Mouse (Mus musculus) small intestine, adult 2 months (tissue): ENCODE data around the gene Elf1. TPM values are rescaled to one million over a fixed set of nuclear protein-coding genes. Genes with fewer than 3 reads are reported as not detected.
"Not testable (repeated sequence)": the region's sequence is repeated elsewhere in the genome, so short reads cannot be mapped to it uniquely, and the experiment has no call there.

Experiments
- H3K27ac ChIP-seq: fragments of 200-500 bp; 2 replicates; pipeline ENCODE4 v1.5.1; 2012; ENCODE audit warnings: low read depth, low read length, control low read depth, inconsistent platforms; ENCODE audit not compliant: insufficient read depth
- H3K27me3 ChIP-seq: fragments of 200-500 bp; 2 replicates; pipeline ENCODE4 v1.6.1; 2012; ENCODE audit warnings: mild to moderate bottlenecking, moderate library complexity, low read length, inconsistent platforms; ENCODE audit not compliant: control insufficient read depth, insufficient read depth
- H3K36me3 ChIP-seq: fragments of 200-500 bp; 2 replicates; pipeline ENCODE4 v1.6.1; 2012; ENCODE audit warnings: mild to moderate bottlenecking, low read length, control low read depth, inconsistent platforms; ENCODE audit not compliant: control insufficient read depth, insufficient read depth
- H3K4me1 ChIP-seq: fragments of 200-500 bp; 2 replicates; pipeline ENCODE4 v1.6.1; 2012; ENCODE audit warnings: low read length, inconsistent platforms, mixed read lengths; ENCODE audit not compliant: control insufficient read depth, insufficient read depth, insufficient read length
- H3K4me3 ChIP-seq: fragments of 200-500 bp; 2 replicates; pipeline ENCODE4 v1.5.1; 2012; ENCODE audit warnings: low read depth, mild to moderate bottlenecking, control low read depth, inconsistent platforms, low read length, moderate library complexity
- CTCF ChIP-seq: fragments of 200-500 bp; IDR thresholded peaks from 2 replicates; pipeline ENCODE4 v1.5.1; 2012; ENCODE audit warnings: low read depth, mild to moderate bottlenecking, control low read depth, inconsistent platforms, low read length, moderate library complexity, mixed read lengths; ENCODE audit not compliant: insufficient replicate concordance, insufficient read length; ENCODE audit errors: extremely low read depth
- POLR2A ChIP-seq: fragments of 200-500 bp; IDR thresholded peaks from 2 replicates; pipeline ENCODE4 v1.6.1; 2012; ENCODE audit warnings: low read depth, mild to moderate bottlenecking, control low read depth, inconsistent platforms, low read length, moderate library complexity
- WGBS: fragments of 180-500 bp; shearing (Covaris S2); methylation state at CpG from one replicate; pipeline ENCODE4 v1.1.7; 2018; 5-methylcytosine and 5-hydroxymethylcytosine counted together
- polyA plus RNA-seq: library from polyadenylated mRNA; depleted of rRNA; stranded (reverse); fragments of >200 nt; gene quantifications from 2 replicates; pipeline ENCODE4 v1.2.3, GENCODE M21; 2012

The Elf1 gene
- polyA plus RNA-seq, 1 experiment: 20.1 TPM

DNA sequence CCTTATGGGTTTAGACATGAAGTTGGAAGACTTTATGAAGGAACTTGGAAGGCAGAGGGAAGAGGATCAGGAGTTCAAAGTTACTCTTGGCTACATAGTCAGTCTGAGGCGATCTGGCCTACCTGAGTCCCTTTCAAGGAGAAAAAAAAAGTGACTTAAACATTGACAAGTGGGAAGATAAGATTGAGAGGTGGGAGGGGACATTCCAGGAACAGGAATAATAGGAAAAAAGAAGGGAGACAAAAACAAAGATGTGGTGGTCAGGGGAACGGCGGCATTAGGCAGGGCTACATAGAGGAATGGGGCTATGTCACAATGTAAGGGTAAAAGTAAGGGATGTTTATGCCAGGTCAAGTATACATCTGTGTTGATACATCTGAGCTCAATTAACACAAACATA, 53.2 kb downstream of the Elf1 start:
- Histone ChIP-seq H3K27me3 (no peaks in the 10 kb centered on the region), H3K4me3 (no peak overlapping the region), H3K27ac (peak overlapping the region; percentile 39; the same call in 1 of the 2 replicates), H3K36me3 (peaks cover 8% of the 10 kb centered on the region), H3K4me1 (peaks cover 8% of the 10 kb centered on the region)
- 68% methylated on average over 3 of the region's 3 CpGs for WGBS
- TF ChIP-seq POLR2A: no peak
- TF ChIP-seq CTCF: no peak

DNA sequence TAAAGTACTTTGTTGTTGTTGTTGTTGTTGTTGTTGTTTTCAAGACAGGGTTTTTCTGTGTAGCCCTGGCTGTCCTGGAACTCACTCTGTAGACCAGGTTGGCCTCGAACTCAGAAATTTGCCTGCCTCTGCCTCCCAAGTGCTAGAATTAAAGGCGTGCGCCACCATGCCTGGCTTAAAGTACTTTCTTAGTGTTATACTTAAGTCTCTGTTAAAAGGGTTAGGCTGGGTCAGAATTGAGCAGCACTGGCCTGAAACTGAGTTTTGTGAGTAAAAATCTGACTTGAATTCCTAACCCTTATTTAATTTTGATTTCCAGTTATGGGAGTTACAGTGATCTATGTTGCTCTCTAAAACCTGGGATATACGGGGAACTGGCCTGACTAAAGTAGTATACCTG, 53.7 kb downstream of the Elf1 start:
- not testable (repeated sequence) for H3K36me3 ChIP-seq, H3K4me3 ChIP-seq, H3K4me1 ChIP-seq, H3K27me3 ChIP-seq
- whole genome bisulfite sequencing: 83% methylated on average over 4 of the region's 4 CpGs
- 0 out of 2 replicates have a peak overlapping the region, but pooled peaks have one; percentile 14 for H3K27ac ChIP-seq

DNA sequence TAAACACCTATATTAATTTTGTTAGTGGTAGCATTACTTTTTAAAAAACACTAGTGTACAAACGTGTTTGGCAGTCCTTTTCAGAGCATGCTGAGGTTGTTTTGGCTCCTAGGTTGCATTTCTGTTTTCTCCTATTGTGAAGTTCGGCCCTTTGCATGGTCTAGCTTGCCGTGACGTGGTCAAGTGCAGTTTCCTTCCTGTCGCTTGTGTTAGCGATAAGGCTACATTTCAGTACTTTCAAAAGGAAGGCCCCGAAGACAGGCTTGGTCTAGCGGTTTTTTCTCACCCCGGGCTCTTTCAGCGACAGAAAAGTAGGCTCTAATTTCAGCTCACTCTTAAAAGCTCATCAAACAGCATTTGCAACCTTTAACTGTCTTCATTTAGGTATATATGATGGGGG, 54.3 kb downstream of the Elf1 start:
- 66% methylated on average over 10 of the region's 10 CpGs for WGBS

DNA sequence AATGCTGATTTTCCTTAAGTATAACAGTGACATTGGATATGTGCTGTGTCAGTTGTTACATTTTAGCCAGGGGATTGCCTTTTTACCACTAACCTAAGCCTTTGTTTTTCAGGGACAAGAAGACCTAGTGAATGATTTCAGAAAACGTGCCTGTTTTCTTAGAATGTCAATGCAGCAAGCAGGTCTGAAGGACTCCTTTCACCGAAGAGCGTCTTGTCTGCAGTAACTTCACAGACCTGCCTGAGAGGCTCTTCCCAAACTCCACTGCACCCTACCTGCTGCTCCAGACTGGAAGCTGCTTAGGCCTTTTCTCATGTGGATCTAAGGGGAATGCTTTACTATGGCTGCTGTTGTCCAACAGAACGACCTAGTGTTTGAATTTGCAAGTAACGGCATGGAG, 55.0 kb downstream of the Elf1 start:
- H3K4me1 ChIP-seq: peaks cover 8% of the 10 kb centered on the region
- H3K27ac ChIP-seq: peak overlapping the region; percentile 23
- peaks cover 8% of the 10 kb centered on the region for H3K36me3 ChIP-seq
- no peak for TF ChIP-seq CTCF
- TF ChIP-seq POLR2A: no peak
- H3K27me3 ChIP-seq: no peaks in the 10 kb centered on the region
- WGBS: 66% methylated on average over 5 of the region's 5 CpGs
- peak overlapping the region; percentile 17; the same call in 1 of the 2 replicates for H3K4me3 ChIP-seq

More for the DNA sequence above, 54.3 kb downstream of the Elf1 start:
- Histone ChIP-seq H3K27me3 (no peaks in the 10 kb centered on the region), H3K4me3 (no peak overlapping the region), H3K36me3 (peaks cover 8% of the 10 kb centered on the region), H3K27ac (peak overlapping the region; percentile 79), H3K4me1 (peaks cover 8% of the 10 kb centered on the region)
- TF ChIP-seq POLR2A (peak; percentile 18; the same call in 1 of the 2 replicates), CTCF (no peak)

DNA sequence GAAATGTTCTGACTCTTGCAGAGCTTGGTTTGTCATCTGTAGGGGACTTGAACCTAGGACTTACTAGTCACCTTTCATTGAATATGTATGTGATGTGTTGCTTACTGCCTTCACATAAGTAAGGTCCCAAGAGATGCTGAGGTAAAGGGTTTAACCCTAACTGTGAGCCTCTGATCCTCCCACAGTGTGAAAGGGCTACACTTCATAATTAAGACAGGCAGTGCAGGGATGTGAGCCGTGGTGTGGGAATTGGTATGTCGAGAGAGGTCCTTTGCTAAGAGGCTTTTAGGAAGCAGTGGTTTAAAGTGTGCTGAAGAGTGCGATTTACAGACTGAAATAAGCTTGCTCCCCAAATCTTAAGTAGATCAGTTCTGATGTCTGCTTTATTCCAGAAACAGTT, 55.8 kb downstream of the Elf1 start:
- Histone ChIP-seq H3K27me3 (no peaks in the 10 kb centered on the region), H3K4me1 (peaks cover 8% of the 10 kb centered on the region), H3K4me3 (no peak overlapping the region), H3K27ac (peak overlapping the region; percentile 32), H3K36me3 (peaks cover 8% of the 10 kb centered on the region)
- TF ChIP-seq POLR2A: no peak
- TF ChIP-seq CTCF: no peak
- 63% methylated on average over 3 of the region's 3 CpGs for WGBS

DNA sequence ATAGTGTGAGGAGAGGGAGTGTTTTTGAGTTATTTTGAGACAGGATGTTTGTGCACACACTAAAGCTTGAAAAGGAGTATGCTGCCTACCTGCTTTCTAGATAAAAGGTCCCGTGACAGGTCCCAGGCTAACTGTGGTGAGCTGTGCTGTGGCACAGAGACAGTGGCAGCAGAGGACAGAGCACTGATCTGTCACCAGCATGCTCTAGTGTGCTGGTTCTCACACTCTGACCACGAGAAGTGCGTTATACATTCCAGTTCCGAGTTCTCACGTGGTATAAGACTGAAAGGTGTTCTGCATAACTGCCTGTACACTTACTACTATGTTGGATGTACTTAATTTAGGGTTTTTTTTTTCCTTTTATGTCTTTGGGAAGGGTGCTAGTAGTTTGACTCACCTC, 56.5 kb downstream of the Elf1 start:
- H3K4me1 ChIP-seq: peaks cover 6% of the 10 kb centered on the region
- H3K27me3 ChIP-seq: no peaks in the 10 kb centered on the region
- H3K27ac ChIP-seq: peak overlapping the region; percentile 25; the same call in 1 of the 2 replicates
- no peak for TF ChIP-seq POLR2A
- no peak for TF ChIP-seq CTCF
- H3K4me3 ChIP-seq: peak overlapping the region; percentile 19; the same call in 1 of the 2 replicates
- 74% methylated on average over 5 of the region's 5 CpGs for WGBS
- peaks cover 8% of the 10 kb centered on the region for H3K36me3 ChIP-seq

DNA sequence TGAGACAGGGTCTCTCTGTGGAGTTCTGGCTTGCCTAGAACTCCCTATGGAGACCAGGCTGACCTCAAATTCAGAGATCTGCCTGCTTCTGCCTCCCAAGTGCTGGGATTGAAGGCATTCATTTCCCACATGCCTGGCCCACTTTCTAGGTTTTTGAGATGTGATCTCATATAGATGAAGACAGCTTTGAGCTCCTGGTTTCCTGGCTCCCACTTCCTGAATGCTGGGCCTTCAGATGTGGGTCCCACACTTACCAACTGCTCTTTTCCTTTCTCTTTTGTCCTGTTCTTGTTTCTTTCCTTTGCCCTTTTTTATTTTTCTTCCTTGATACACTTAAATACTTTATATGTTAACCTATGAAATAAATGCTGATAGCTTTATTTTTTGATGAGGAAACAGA, 56.9 kb downstream of the Elf1 start:
- H3K4me3 ChIP-seq: no peak overlapping the region
- no peaks in the 10 kb centered on the region for H3K27me3 ChIP-seq
- peaks cover 11% of the 10 kb centered on the region for H3K36me3 ChIP-seq
- TF ChIP-seq CTCF (no peak), POLR2A (no peak)
- H3K27ac ChIP-seq: peak overlapping the region; percentile 9; the same call in 1 of the 2 replicates
- H3K4me1 ChIP-seq: peaks cover 6% of the 10 kb centered on the region

DNA sequence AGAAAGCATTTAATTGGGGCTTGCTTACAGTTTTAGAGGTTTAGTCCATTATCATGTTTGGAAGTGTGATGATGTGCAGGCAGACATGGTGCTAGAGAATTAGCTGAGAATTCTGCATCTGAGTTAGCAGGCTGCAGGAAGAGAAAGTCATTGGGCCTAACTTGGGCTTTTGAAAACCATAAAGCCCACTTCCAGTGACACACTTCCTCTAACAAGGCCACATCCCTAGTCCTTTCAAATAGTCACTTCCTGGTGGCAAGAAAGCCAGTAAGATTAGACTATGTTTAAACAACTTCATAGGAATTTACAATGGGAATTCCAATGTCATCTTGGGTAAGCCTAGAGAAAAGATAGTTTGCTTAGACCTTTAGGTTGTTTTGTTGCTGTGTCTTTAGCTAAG, 60.6 kb downstream of the Elf1 start:
- Histone ChIP-seq H3K36me3 (peaks cover 8% of the 10 kb centered on the region), H3K4me3 (no peak overlapping the region), H3K27me3 (no peaks in the 10 kb centered on the region), H3K4me1 (peaks cover 7% of the 10 kb centered on the region), H3K27ac (no peak overlapping the region)
- TF ChIP-seq CTCF (no peak), POLR2A (no peak)
